Mouse (Mus musculus) ES-E14 (cell line): ENCODE results near the gene Polr2l.

Source experiments
- CHD2 ChIP-seq: IDR thresholded peaks from 2 replicates; pipeline ENCODE4 v1.6.1; 2014; ENCODE audit warnings: mild to moderate bottlenecking, low read depth, low read length, inconsistent platforms
- ZC3H11A ChIP-seq: IDR thresholded peaks from 2 replicates; pipeline ENCODE4 v1.6.1; 2012; ENCODE audit warnings: low read depth, mild to moderate bottlenecking, inconsistent platforms, low read length, borderline replicate concordance

GRCm38 (mm10) chr7:141468522-141469211, 6.3 kb downstream of the Polr2l start:
- no peak for TF ChIP-seq ZC3H11A
- no peak for TF ChIP-seq CHD2
